Mouse (Mus musculus): ENCODE data around the gene Dgkg. TPM values are rescaled to one million over a fixed set of nuclear protein-coding genes. Genes with fewer than 3 reads are reported as not detected.

Gene Dgkg
- polyA plus RNA-seq, 3 experiments from 2014 or later = 0.14 to 0.94 (median 0.25) TPM

GRCm38 (mm10) chr16:22494815-22495214, 162.2 kb downstream of the Dgkg start:
- ATAC-seq = no peak

- peak; percentile 85 for ATAC-seq
Observed at GRCm38 (mm10) chr16:22493396-22493795, 163.6 kb downstream of the Dgkg start.

- no peak for ATAC-seq
Observed at GRCm38 (mm10) chr16:22491446-22492166, 165.4 kb downstream of the Dgkg start.

- ATAC-seq = no peak
Observed at GRCm38 (mm10) chr16:22483900-22484299, 173.1 kb downstream of the Dgkg start.

GRCm38 (mm10) chr16:22479322-22479721, 177.7 kb downstream of the Dgkg start:
- no peak for ATAC-seq

- ATAC-seq = no peak
Observed at GRCm38 (mm10) chr16:22471728-22472127, 185.3 kb downstream of the Dgkg start.

- no peak for ATAC-seq
Observed at GRCm38 (mm10) chr16:22469385-22469784, 187.6 kb downstream of the Dgkg start.

- ATAC-seq = no peak
Observed at GRCm38 (mm10) chr16:22467111-22467510, 189.9 kb downstream of the Dgkg start.

GRCm38 (mm10) chr16:22466381-22466780, 190.6 kb downstream of the Dgkg start:
- ATAC-seq = peak; percentile 90

GRCm38 (mm10) chr16:22462220-22462619, 194.8 kb downstream of the Dgkg start:
- ATAC-seq = no peak

- ATAC-seq = peak; percentile 29
Observed at GRCm38 (mm10) chr16:22461728-22462127, 195.3 kb downstream of the Dgkg start.

GRCm38 (mm10) chr16:22460960-22461359, 196.1 kb downstream of the Dgkg start:
- no peak for ATAC-seq

- no peak for ATAC-seq
Observed at GRCm38 (mm10) chr16:22452082-22452481, 204.9 kb downstream of the Dgkg start.

- ATAC-seq = no peak
Observed at GRCm38 (mm10) chr16:22448093-22448492, 208.9 kb downstream of the Dgkg start.

- ATAC-seq = no peak
Observed at GRCm38 (mm10) chr16:22444786-22445185, 212.2 kb downstream of the Dgkg start.

- no peak for ATAC-seq
Observed at GRCm38 (mm10) chr16:22442202-22442601, 214.8 kb downstream of the Dgkg start.

- no peak for ATAC-seq
Observed at GRCm38 (mm10) chr16:22441317-22441716, 215.7 kb downstream of the Dgkg start.

GRCm38 (mm10) chr16:22440269-22440668, 216.8 kb downstream of the Dgkg start:
- ATAC-seq = no peak

- peak; percentile 95 for ATAC-seq
Observed at GRCm38 (mm10) chr16:22439499-22440177, 217.4 kb downstream of the Dgkg start, which contains the start of gene Etv5. Gene Etv5 (minus strand): TSS chr16:22439719.

GRCm38 (mm10) chr16:22438441-22439373, 218.3 kb downstream of the Dgkg start:
- no peak for ATAC-seq

- no peak for ATAC-seq
Observed at GRCm38 (mm10) chr16:22436106-22436505, 220.9 kb downstream of the Dgkg start.

- ATAC-seq = no peak
Observed at GRCm38 (mm10) chr16:22434530-22434929, 222.5 kb downstream of the Dgkg start.

- no peak for ATAC-seq
Observed at GRCm38 (mm10) chr16:22433944-22434343, 223.1 kb downstream of the Dgkg start.

Data from inflammation-experienced regulatory T-cells, adult 6 months (primary cell).